Mouse (Mus musculus) olfactory bulb, adult 2 months (tissue): Measurements from ENCODE around the gene Kcnh1.

Source experiments
- CTCF ChIP-seq: fragments of 200-500 bp; IDR thresholded peaks from 2 replicates; pipeline ENCODE4 v1.5.1; 2012; ENCODE audit warnings: low read depth, mild to moderate bottlenecking, low read length, moderate library complexity; ENCODE audit not compliant: insufficient read depth
- POLR2A ChIP-seq: fragments of 200-500 bp; IDR thresholded peaks from 2 replicates; pipeline ENCODE4 v1.6.1; 2012; ENCODE audit warnings: mild to moderate bottlenecking, low read depth, low read length, moderate library complexity; ENCODE audit not compliant: insufficient read depth

DNA sequence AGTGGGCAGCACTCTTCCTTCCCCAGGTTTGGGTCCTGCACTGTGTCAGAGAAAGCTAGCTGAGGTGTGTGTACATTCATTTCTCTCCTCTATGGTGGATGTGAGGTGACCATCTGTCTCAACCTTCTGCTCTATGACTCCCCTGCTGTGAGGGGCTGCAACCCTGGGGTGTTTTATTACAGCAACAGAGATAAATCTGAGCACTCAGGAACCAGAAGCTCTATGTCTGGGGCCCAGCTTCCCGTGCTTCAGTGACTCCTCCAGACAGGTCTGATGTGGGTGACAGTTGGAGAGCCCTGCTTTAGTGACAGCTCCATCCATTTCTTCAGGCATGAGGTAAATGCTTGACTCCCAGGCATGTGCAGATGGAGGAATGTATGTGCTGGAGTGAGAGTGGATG, 12.4 kb downstream of the Kcnh1 start:
- TF ChIP-seq CTCF (no peak), POLR2A (no peak)
